Mouse (Mus musculus): ENCODE measurements around the gene Bhlhe40. TPM values are rescaled to one million over a fixed set of nuclear protein-coding genes. Genes with fewer than 3 reads are reported as not detected.

The Bhlhe40 gene
- polyA plus RNA-seq, 1 experiment from 2014 or later = 3.0 TPM

- ATAC-seq (ENCODE audit: low FRiP score) = no peak; the same call in 1 of the 2 replicates
- Histone ChIP-seq H3K27me3 (ENCODE audit: control insufficient read depth, insufficient read depth, low read length) (peaks cover 10% of the 10 kb centered on the region), H3K4me2 (replicated peaks; ENCODE audit: low read depth, low read length) (peak overlapping the region; percentile 100), H3K4me3 (ENCODE audit: low read depth, low read length) (peak overlapping the region; percentile 58), H3K36me3 (ENCODE audit: control insufficient read depth, insufficient read depth, low read length) (no peaks in the 10 kb centered on the region), H3K27ac (ENCODE audit: low read depth, low read length) (no peak overlapping the region), H3K4me1 (replicated peaks; ENCODE audit: control insufficient read depth, insufficient read depth, low read length) (no peaks in the 10 kb centered on the region; the same call in 1 of the 2 replicates), H3K9ac (ENCODE audit: low read depth, low read length) (0 out of 2 replicates have a peak overlapping the region, but pooled peaks have one; percentile 28), H3K9me3 (ENCODE audit: control insufficient read depth, low read length) (no peaks in the 10 kb centered on the region)
- peak; percentile 59 for DNase-seq (ENCODE audit: low spot score)
- WGBS = 2% methylated on average over 18 of the region's 18 CpGs
Measured at GRCm38 (mm10) chr6:108660878-108661389, 505 bp downstream of the Bhlhe40 start.

- under 1% methylated on average over 17 of the region's 17 CpGs for WGBS
- Histone ChIP-seq H3K27ac (ENCODE audit: low read depth, low read length) (no peak overlapping the region), H3K9me3 (ENCODE audit: control insufficient read depth, low read length) (no peaks in the 10 kb centered on the region), H3K36me3 (ENCODE audit: control insufficient read depth, insufficient read depth, low read length) (no peaks in the 10 kb centered on the region), H3K4me1 (replicated peaks; ENCODE audit: control insufficient read depth, insufficient read depth, low read length) (no peaks in the 10 kb centered on the region; the same call in 1 of the 2 replicates), H3K27me3 (ENCODE audit: control insufficient read depth, insufficient read depth, low read length) (peaks cover 10% of the 10 kb centered on the region), H3K4me3 (ENCODE audit: low read depth, low read length) (peak overlapping the region; percentile 58), H3K9ac (ENCODE audit: low read depth, low read length) (no peak overlapping the region), H3K4me2 (replicated peaks; ENCODE audit: low read depth, low read length) (peak overlapping the region; percentile 100)
- ATAC-seq (ENCODE audit: low FRiP score) (no peak), DNase-seq (ENCODE audit: low spot score) (peak; percentile 86)
Measured at GRCm38 (mm10) chr6:108661412-108661811, 983 bp downstream of the Bhlhe40 start.

- Histone ChIP-seq H3K9ac (ENCODE audit: low read depth, low read length) (no peak overlapping the region), H3K27ac (ENCODE audit: low read depth, low read length) (no peak overlapping the region), H3K27me3 (ENCODE audit: control insufficient read depth, insufficient read depth, low read length) (peaks cover 10% of the 10 kb centered on the region), H3K4me3 (ENCODE audit: low read depth, low read length) (no peak overlapping the region), H3K4me2 (replicated peaks; ENCODE audit: low read depth, low read length) (no peak overlapping the region), H3K4me1 (replicated peaks; ENCODE audit: control insufficient read depth, insufficient read depth, low read length) (no peaks in the 10 kb centered on the region; the same call in 1 of the 2 replicates), H3K36me3 (ENCODE audit: control insufficient read depth, insufficient read depth, low read length) (no peaks in the 10 kb centered on the region), H3K9me3 (ENCODE audit: control insufficient read depth, low read length) (no peaks in the 10 kb centered on the region)
- ATAC-seq (ENCODE audit: low FRiP score) (no peak), DNase-seq (ENCODE audit: low spot score) (no peak)
- WGBS = 61% methylated on average over 6 of the region's 6 CpGs
Measured at GRCm38 (mm10) chr6:108661890-108662289, 1.5 kb downstream of the Bhlhe40 start.

- no peak overlapping the region for H3K4me3 ChIP-seq (ENCODE audit: low read depth, low read length)
- ATAC-seq (ENCODE audit: low FRiP score) = no peak
- no peaks in the 10 kb centered on the region for H3K36me3 ChIP-seq (ENCODE audit: control insufficient read depth, insufficient read depth, low read length)
- H3K9me3 ChIP-seq (ENCODE audit: control insufficient read depth, low read length) = no peaks in the 10 kb centered on the region
- H3K4me2 ChIP-seq (replicated peaks; ENCODE audit: low read depth, low read length) = no peak overlapping the region
- H3K4me1 ChIP-seq (replicated peaks; ENCODE audit: control insufficient read depth, insufficient read depth, low read length) = no peaks in the 10 kb centered on the region; the same call in 1 of the 2 replicates
- no peak for DNase-seq (ENCODE audit: low spot score)
- WGBS = 72% methylated on average over 15 of the region's 15 CpGs
- H3K27me3 ChIP-seq (ENCODE audit: control insufficient read depth, insufficient read depth, low read length) = peaks cover 12% of the 10 kb centered on the region
- no peak overlapping the region for H3K27ac ChIP-seq (ENCODE audit: low read depth, low read length)
- no peak overlapping the region for H3K9ac ChIP-seq (ENCODE audit: low read depth, low read length)
Measured at GRCm38 (mm10) chr6:108662314-108663240, 2.1 kb downstream of the Bhlhe40 start.

GRCm38 (mm10) chr6:108663241-108664194 lies 3.1 kb downstream of the Bhlhe40 start:
- Histone ChIP-seq H3K9ac (ENCODE audit: low read depth, low read length) (no peak overlapping the region), H3K4me2 (replicated peaks; ENCODE audit: low read depth, low read length) (no peak overlapping the region), H3K36me3 (ENCODE audit: control insufficient read depth, insufficient read depth, low read length) (no peaks in the 10 kb centered on the region), H3K4me3 (ENCODE audit: low read depth, low read length) (no peak overlapping the region), H3K9me3 (ENCODE audit: control insufficient read depth, low read length) (no peaks in the 10 kb centered on the region), H3K4me1 (replicated peaks; ENCODE audit: control insufficient read depth, insufficient read depth, low read length) (no peaks in the 10 kb centered on the region; the same call in 1 of the 2 replicates), H3K27ac (ENCODE audit: low read depth, low read length) (no peak overlapping the region), H3K27me3 (ENCODE audit: control insufficient read depth, insufficient read depth, low read length) (peaks cover 12% of the 10 kb centered on the region)
- DNase-seq (ENCODE audit: low spot score) = no peak
- ATAC-seq (ENCODE audit: low FRiP score) = no peak
- 84% methylated on average over 8 of the region's 8 CpGs for WGBS

- ATAC-seq (ENCODE audit: low FRiP score) (no peak), DNase-seq (ENCODE audit: low spot score) (no peak)
- no peak overlapping the region for H3K4me2 ChIP-seq (replicated peaks; ENCODE audit: low read depth, low read length)
- no peak overlapping the region for H3K9ac ChIP-seq (ENCODE audit: low read depth, low read length)
- no peaks in the 10 kb centered on the region; the same call in 1 of the 2 replicates for H3K4me1 ChIP-seq (replicated peaks; ENCODE audit: control insufficient read depth, insufficient read depth, low read length)
- H3K4me3 ChIP-seq (ENCODE audit: low read depth, low read length) = no peak overlapping the region
- H3K27me3 ChIP-seq (ENCODE audit: control insufficient read depth, insufficient read depth, low read length) = peaks cover 12% of the 10 kb centered on the region
- H3K9me3 ChIP-seq (ENCODE audit: control insufficient read depth, low read length) = no peaks in the 10 kb centered on the region
- no peaks in the 10 kb centered on the region for H3K36me3 ChIP-seq (ENCODE audit: control insufficient read depth, insufficient read depth, low read length)
- H3K27ac ChIP-seq (ENCODE audit: low read depth, low read length) = no peak overlapping the region
- WGBS = 83% methylated on average over 24 of the region's 24 CpGs
Measured at GRCm38 (mm10) chr6:108664533-108665150, 4.2 kb downstream of the Bhlhe40 start.

GRCm38 (mm10) chr6:108665587-108665986 lies 5.2 kb downstream of the Bhlhe40 start:
- Histone ChIP-seq H3K27me3 (ENCODE audit: control insufficient read depth, insufficient read depth, low read length) (peaks cover 10% of the 10 kb centered on the region), H3K4me3 (ENCODE audit: low read depth, low read length) (no peak overlapping the region), H3K9ac (ENCODE audit: low read depth, low read length) (no peak overlapping the region), H3K36me3 (ENCODE audit: control insufficient read depth, insufficient read depth, low read length) (no peaks in the 10 kb centered on the region), H3K4me1 (replicated peaks; ENCODE audit: control insufficient read depth, insufficient read depth, low read length) (no peaks in the 10 kb centered on the region; the same call in 1 of the 2 replicates), H3K4me2 (replicated peaks; ENCODE audit: low read depth, low read length) (no peak overlapping the region), H3K27ac (ENCODE audit: low read depth, low read length) (no peak overlapping the region), H3K9me3 (ENCODE audit: control insufficient read depth, low read length) (no peaks in the 10 kb centered on the region)
- no peak for ATAC-seq (ENCODE audit: low FRiP score)
- no peak for DNase-seq (ENCODE audit: low spot score)
- WGBS = 75% methylated on average over 5 of the region's 5 CpGs
